ENCODE assay signal across 18 mouse cellular contexts in the genomic region with DNA sequence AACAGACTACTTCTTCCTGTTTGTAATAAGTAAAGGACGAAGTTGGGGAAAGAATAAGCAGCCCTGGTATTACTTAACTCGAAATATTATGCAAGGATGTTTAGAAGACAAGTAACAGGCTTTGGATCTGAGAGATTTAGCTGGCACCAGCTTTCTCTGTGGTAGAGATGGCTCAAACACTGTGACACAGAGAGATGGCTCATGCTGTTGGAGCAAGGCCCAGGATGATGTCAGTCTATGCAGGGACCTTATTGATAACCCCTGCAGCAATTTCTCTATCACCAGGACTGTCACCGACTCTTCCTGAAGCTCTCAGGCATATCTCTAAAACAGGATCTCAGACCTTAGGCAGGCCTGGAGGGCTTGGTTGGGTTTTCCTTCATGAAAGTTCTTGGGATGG.
A peak's percentile ranks its signal among the peaks of the same experiment; 100 is the strongest.
DNase-seq lines count a peak whose midpoint lies in the region; ATAC-seq and TF ChIP-seq lines count a peak whose summit lies in the region.
"Had no signal": no experiment of that assay in that cellular context is flagged by ENCODE, and none has a peak within 500 bp of the region (broad histone marks: within the 10 kb centered on the region; RNA-seq: fewer than 3 reads in every experiment).

No protein-coding gene starts in this region.

- no peak overlapping the region for H3K4me3 ChIP-seq in liver, adult 2 months (ENCODE audit: insufficient read depth, low read depth, low read length)
- no peak overlapping the region for H3K4me3 ChIP-seq in liver, embryonic 11.5 days (ENCODE audit: low read depth, low read length)
- H3K4me3 ChIP-seq: embryonic facial prominence, embryonic 15.5 days; heart, embryonic 15.5 days; hindbrain, embryonic 15.5 days; liver, embryonic 12.5 days; midbrain, embryonic 13.5 days had no signal

- H3K9me3 ChIP-seq in liver, embryonic 11.5 days (ENCODE audit: control insufficient read depth, low read length): no peaks in the 10 kb centered on the region
- H3K9me3 ChIP-seq: embryonic facial prominence, embryonic 15.5 days; hindbrain, embryonic 15.5 days; liver, embryonic 12.5 days had no signal

- 5% methylated on average over 3 of the region's 3 CpGs for WGBS in liver, adult 2 months
- WGBS in liver, embryonic 11.5 days: 61% methylated on average over 3 of the region's 3 CpGs

- H3K36me3 ChIP-seq in liver, adult 2 months (ENCODE audit: control insufficient read depth, insufficient read depth, low read length): no peaks in the 10 kb centered on the region
- H3K36me3 ChIP-seq in liver, embryonic 11.5 days (ENCODE audit: control insufficient read depth, insufficient read depth, low read length): no peaks in the 10 kb centered on the region
- H3K36me3 ChIP-seq: embryonic facial prominence, embryonic 15.5 days; heart, embryonic 15.5 days; hindbrain, embryonic 15.5 days; liver, embryonic 12.5 days; midbrain, embryonic 13.5 days had no signal

- no peak for TF ChIP-seq POLR2A in liver, adult 2 months (IDR thresholded peaks at IDR 0.05; ENCODE audit: extremely low read depth, insufficient read depth, low read length)

- no peaks in the 10 kb centered on the region for H3K27me3 ChIP-seq in liver, adult 2 months (ENCODE audit: control insufficient read depth, insufficient read depth, low read length)
- no peaks in the 10 kb centered on the region for H3K27me3 ChIP-seq in liver, embryonic 11.5 days (replicated peaks; ENCODE audit: control insufficient read depth, insufficient read depth, low read length)
- H3K27me3 ChIP-seq: embryonic facial prominence, embryonic 15.5 days; heart, embryonic 15.5 days; hindbrain, embryonic 15.5 days; liver, embryonic 12.5 days; midbrain, embryonic 13.5 days had no signal

- no peak overlapping the region; the same call in 1 of the 2 replicates for H3K9ac ChIP-seq in liver, adult 2 months (ENCODE audit: low read depth, low read length)
- no peak overlapping the region for H3K9ac ChIP-seq in liver, embryonic 11.5 days (ENCODE audit: low read depth, low read length)
- H3K9ac ChIP-seq: embryonic facial prominence, embryonic 15.5 days; heart, embryonic 15.5 days; hindbrain, embryonic 15.5 days; liver, embryonic 12.5 days; midbrain, embryonic 13.5 days had no signal

- no peak overlapping the region for H3K4me2 ChIP-seq in liver, embryonic 11.5 days
- H3K4me2 ChIP-seq: embryonic facial prominence, embryonic 15.5 days; heart, embryonic 15.5 days; hindbrain, embryonic 15.5 days; liver, embryonic 12.5 days; midbrain, embryonic 13.5 days had no signal

- H3K79me2 ChIP-seq in liver, adult 2 months (ENCODE audit: control insufficient read depth, insufficient read depth, low read length): no peaks in the 10 kb centered on the region

- H3K4me1 ChIP-seq in liver, adult 2 months (ENCODE audit: control insufficient read depth, insufficient read depth, low read length): peaks cover 8% of the 10 kb centered on the region; the same call in 1 of the 2 replicates
- no peaks in the 10 kb centered on the region for H3K4me1 ChIP-seq in liver, embryonic 11.5 days (replicated peaks; ENCODE audit: control insufficient read depth, insufficient read depth, low read length)
- H3K4me1 ChIP-seq: embryonic facial prominence, embryonic 15.5 days; heart, embryonic 15.5 days; hindbrain, embryonic 15.5 days; midbrain, embryonic 13.5 days had no signal

- peak overlapping the region; percentile 11; the same call in 1 of the 2 replicates for H3K27ac ChIP-seq in liver, adult 2 months (replicated peaks; ENCODE audit: insufficient read depth, low read depth, low read length)
- no peak overlapping the region for H3K27ac ChIP-seq in liver, embryonic 11.5 days (ENCODE audit: low read depth, low read length)
- H3K27ac ChIP-seq: embryonic facial prominence, embryonic 15.5 days; heart, embryonic 15.5 days; hindbrain, embryonic 15.5 days; liver, embryonic 12.5 days; macrophage; midbrain, embryonic 13.5 days had no signal

- no peak for ATAC-seq in liver, embryonic 11.5 days (replicated peaks; ENCODE audit: low FRiP score)
- peak; percentile 55; the same call in 1 of the 2 replicates for ATAC-seq in megakaryocyte-erythroid progenitor cell, adult 5-6 weeks (replicated peaks; ENCODE audit: low FRiP score, low TSS enrichment, poor library complexity, severe bottlenecking)
- ATAC-seq: forebrain, embryonic 16.5 days; liver, embryonic 12.5 days; midbrain, embryonic 13.5 days had no signal

- TF ChIP-seq CTCF in liver, adult 2 months (IDR thresholded peaks at IDR 0.05; ENCODE audit: low read depth, low read length): no peak

- peak; percentile 33 for DNase-seq in cerebellum, postnatal 14 days
- DNase-seq in cerebellum, postnatal 4 days (ENCODE audit: low spot score in 2 of 2): no peak
- peak; percentile 85 for DNase-seq in liver, adult 2 months (ENCODE audit: extremely low read depth, low read depth, low spot score)
- no peak for DNase-seq in liver, embryonic 11.5 days (ENCODE audit: low spot score)
- DNase-seq in brain, adult 2 months (ENCODE audit: low read depth, low spot score): peak; percentile 60
- DNase-seq in thymus, postnatal 0 days (ENCODE audit: low spot score): no peak
- no peak for DNase-seq in MN1 (ENCODE audit: low spot score)
- DNase-seq: kidney, adult 11 months; kidney, postnatal 25 days; layer of hippocampus, adult 9-11 months had no signal

Comparison
In these comparisons a context has a peak if more than half of its experiments do, and no peak if none do; other contexts are left out.
1. DNase-seq: peak in cerebellum, postnatal 14 days (2 of 2), liver, adult 2 months (single experiment) and brain, adult 2 months (single experiment); none in cerebellum, postnatal 4 days (0 of 2), liver, embryonic 11.5 days (single experiment), thymus, postnatal 0 days (single experiment) and MN1 (single experiment).